Mouse (Mus musculus) embryonic facial prominence, embryonic 11.5 days (tissue): Measurements from ENCODE around the gene Tspan18. TPM values are rescaled to one million over a fixed set of nuclear protein-coding genes. Genes with fewer than 3 reads are reported as not detected.

Experiments used
- ATAC-seq: fragments of 200-750 bp; cut with Nextera tagmentation; replicated peaks from 2 replicates; pipeline ENCODE4 v1.8.0; 2017; ENCODE audit warnings: low read depth; ENCODE audit not compliant: insufficient number of reproducible peaks, low FRiP score, low TSS enrichment
- DNase-seq: peaks from one replicate; pipeline ENCODE4 v3.0.0-alpha.2; 2015; ENCODE audit warnings: low spot score
- H3K27ac ChIP-seq: fragments of 300-500 bp; sonication (generic); replicated peaks from 2 replicates; pipeline ENCODE4 v1.5.1; 2014; ENCODE audit warnings: mild to moderate bottlenecking, low read depth, low read length, control low read depth
- H3K27me3 ChIP-seq: fragments of 300-500 bp; sonication (generic); 2 replicates; pipeline ENCODE4 v1.6.1; 2014; ENCODE audit warnings: mild to moderate bottlenecking, low read length, moderate library complexity, mixed read lengths; ENCODE audit not compliant: control insufficient read depth, insufficient read depth
- H3K36me3 ChIP-seq: fragments of 300-500 bp; sonication (generic); replicated peaks from 2 replicates; pipeline ENCODE4 v1.6.1; 2014; ENCODE audit warnings: low read depth, mild to moderate bottlenecking, low read length, moderate library complexity, mixed read lengths; ENCODE audit not compliant: control insufficient read depth, insufficient read depth
- H3K4me1 ChIP-seq: fragments of 300-500 bp; sonication (generic); 2 replicates; pipeline ENCODE4 v1.6.1; 2014; ENCODE audit warnings: low read length, mixed read lengths; ENCODE audit not compliant: control insufficient read depth, insufficient read depth
- H3K4me2 ChIP-seq: fragments of 300-500 bp; sonication (generic); 2 replicates; pipeline ENCODE4 v1.6.1; 2014; ENCODE audit warnings: low read depth, mild to moderate bottlenecking, control low read depth, low read length, moderate library complexity
- H3K4me3 ChIP-seq: fragments of 300-500 bp; sonication (generic); 2 replicates; pipeline ENCODE4 v1.5.1; 2014; ENCODE audit warnings: low read depth, low read length, control low read depth
- H3K9ac ChIP-seq: fragments of 300-500 bp; sonication (generic); replicated peaks from 2 replicates; pipeline ENCODE4 v1.6.1; 2014; ENCODE audit warnings: mild to moderate bottlenecking, control low read depth, low read length
- H3K9me3 ChIP-seq: fragments of 300-500 bp; sonication (generic); replicated peaks from 2 replicates; pipeline ENCODE4 v1.6.1; 2016; ENCODE audit warnings: mild to moderate bottlenecking, low read length, inconsistent platforms, mixed read lengths; ENCODE audit not compliant: control insufficient read depth
- WGBS: fragments of 180-500 bp; shearing (Covaris S2); extraction: QIAGEN DNeasy Blood & Tissue Kit; methylation state at CpG from one replicate; pipeline ENCODE4 v1.1.7; 2014; 5-methylcytosine and 5-hydroxymethylcytosine counted together
- polyA plus RNA-seq: library from polyadenylated mRNA; unstranded; fragments of >200 nt; fragmentation: Nextera tagmentation; extraction: Ambion mirVana; gene quantifications from 2 replicates; pipeline ENCODE4 v1.2.1, GENCODE M21; 2014

The Tspan18 gene
- polyA plus RNA-seq, 1 experiment from 2014 or later, result 21.6 TPM

GRCm38 (mm10) chr2:93172460-93172859 is 161.8 kb downstream of the Tspan18 start:
- Histone ChIP-seq H3K9ac (no peak overlapping the region), H3K4me2 (no peak overlapping the region; the same call in 1 of the 2 replicates), H3K4me1 (no peaks in the 10 kb centered on the region; the same call in 1 of the 2 replicates), H3K4me3 (no peak overlapping the region), H3K27ac (no peak overlapping the region), H3K27me3 (no peaks in the 10 kb centered on the region), H3K36me3 (no peaks in the 10 kb centered on the region), H3K9me3 (no peaks in the 10 kb centered on the region)
- WGBS, result 21% methylated on average over 5 of the region's 5 CpGs
- DNase-seq, result no peak
- ATAC-seq, result no peak

GRCm38 (mm10) chr2:93171929-93172328 is 162.4 kb downstream of the Tspan18 start:
- no peak overlapping the region for H3K4me3 ChIP-seq
- H3K9ac ChIP-seq, result no peak overlapping the region
- no peaks in the 10 kb centered on the region for H3K9me3 ChIP-seq
- ATAC-seq, result no peak
- H3K36me3 ChIP-seq, result no peaks in the 10 kb centered on the region
- H3K4me2 ChIP-seq, result no peak overlapping the region; the same call in 1 of the 2 replicates
- no peaks in the 10 kb centered on the region; the same call in 1 of the 2 replicates for H3K4me1 ChIP-seq
- H3K27me3 ChIP-seq, result no peaks in the 10 kb centered on the region
- H3K27ac ChIP-seq, result no peak overlapping the region
- 77% methylated on average over 6 of the region's 6 CpGs for WGBS
- no peak for DNase-seq

GRCm38 (mm10) chr2:93170845-93171200 is 163.5 kb downstream of the Tspan18 start:
- ATAC-seq, result no peak
- 89% methylated on average over 5 of the region's 5 CpGs for WGBS
- no peak overlapping the region for H3K27ac ChIP-seq
- H3K9ac ChIP-seq, result no peak overlapping the region
- H3K36me3 ChIP-seq, result no peaks in the 10 kb centered on the region
- no peaks in the 10 kb centered on the region for H3K9me3 ChIP-seq
- DNase-seq, result no peak
- no peaks in the 10 kb centered on the region; the same call in 1 of the 2 replicates for H3K4me1 ChIP-seq
- H3K4me3 ChIP-seq, result no peak overlapping the region
- H3K27me3 ChIP-seq, result no peaks in the 10 kb centered on the region
- H3K4me2 ChIP-seq, result no peak overlapping the region

DNA sequence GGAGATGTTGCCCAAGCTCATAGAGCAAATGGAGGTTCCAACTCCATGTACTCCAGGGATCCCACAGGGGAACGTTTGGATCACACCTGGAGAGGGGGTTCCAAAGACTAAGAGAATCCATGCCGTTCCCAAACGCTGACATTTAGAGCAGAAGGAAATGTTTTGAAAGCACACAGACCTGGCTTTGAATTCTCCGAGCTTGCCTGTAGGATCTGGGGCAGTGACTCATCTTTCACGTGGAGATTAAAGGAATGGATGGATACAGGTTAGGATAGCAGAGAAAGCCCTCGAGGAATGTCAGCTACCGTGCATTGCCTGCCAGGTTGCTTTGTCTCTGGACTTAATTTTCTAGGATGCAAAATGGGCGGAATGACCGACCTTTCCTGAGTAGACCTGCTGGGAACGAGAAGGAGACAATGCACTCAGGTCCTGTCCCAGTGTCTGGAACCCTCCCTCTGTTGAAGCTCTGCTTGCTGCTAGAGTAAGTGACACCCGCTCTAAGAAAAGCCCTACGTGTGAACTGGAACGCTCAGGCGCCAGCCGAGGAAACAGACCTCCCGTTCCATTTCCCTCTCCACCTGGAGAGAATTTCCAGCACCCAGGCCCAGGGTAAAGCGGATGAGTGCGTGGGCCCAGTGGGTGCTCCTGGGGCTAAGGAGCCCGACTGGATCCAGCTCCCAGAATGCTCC is 164.0 kb downstream of the Tspan18 start:
- H3K4me2 ChIP-seq, result no peak overlapping the region
- WGBS, result 73% methylated on average over 19 of the region's 19 CpGs
- no peak overlapping the region for H3K4me3 ChIP-seq
- H3K27ac ChIP-seq, result no peak overlapping the region
- no peaks in the 10 kb centered on the region for H3K27me3 ChIP-seq
- DNase-seq (no peak), ATAC-seq (no peak)
- H3K4me1 ChIP-seq, result no peaks in the 10 kb centered on the region
- H3K9me3 ChIP-seq, result no peaks in the 10 kb centered on the region
- no peak overlapping the region for H3K9ac ChIP-seq
- H3K36me3 ChIP-seq, result no peaks in the 10 kb centered on the region

GRCm38 (mm10) chr2:93166734-93167406 is 167.4 kb downstream of the Tspan18 start:
- DNase-seq (no peak), ATAC-seq (no peak)
- Histone ChIP-seq H3K4me1 (no peaks in the 10 kb centered on the region), H3K4me3 (no peak overlapping the region), H3K9ac (no peak overlapping the region), H3K4me2 (no peak overlapping the region), H3K27ac (no peak overlapping the region), H3K36me3 (no peaks in the 10 kb centered on the region), H3K27me3 (no peaks in the 10 kb centered on the region), H3K9me3 (no peaks in the 10 kb centered on the region)
- 75% methylated on average over 14 of the region's 14 CpGs for WGBS

DNA sequence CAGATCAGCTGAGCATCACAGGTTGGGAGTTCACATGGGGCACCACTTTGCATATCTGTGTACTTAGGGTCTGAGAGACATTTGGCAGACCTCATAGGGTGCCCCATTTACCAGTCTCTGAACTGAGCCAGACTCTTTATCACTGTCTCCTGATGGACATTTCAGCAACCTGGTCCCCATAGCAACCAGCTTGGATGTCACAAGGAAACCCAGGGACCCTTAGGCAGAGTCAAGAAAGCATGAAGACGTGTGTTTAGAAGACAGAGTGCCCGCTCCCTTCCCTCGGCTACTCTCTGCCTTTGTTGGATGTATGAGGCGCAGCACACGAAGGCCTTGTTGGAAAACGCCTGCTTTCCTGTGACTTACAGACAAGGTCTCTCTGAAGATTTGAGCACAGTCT is 168.0 kb downstream of the Tspan18 start:
- 82% methylated on average over 6 of the region's 6 CpGs for WGBS
- H3K27me3 ChIP-seq, result no peaks in the 10 kb centered on the region
- H3K4me3 ChIP-seq, result no peak overlapping the region
- H3K4me1 ChIP-seq, result no peaks in the 10 kb centered on the region
- DNase-seq, result no peak
- no peak overlapping the region for H3K4me2 ChIP-seq
- no peak overlapping the region for H3K9ac ChIP-seq
- H3K9me3 ChIP-seq, result no peaks in the 10 kb centered on the region
- H3K36me3 ChIP-seq, result no peaks in the 10 kb centered on the region
- no peak for ATAC-seq
- no peak overlapping the region for H3K27ac ChIP-seq

- H3K9me3 ChIP-seq, result no peaks in the 10 kb centered on the region
- no peaks in the 10 kb centered on the region for H3K4me1 ChIP-seq
- H3K27me3 ChIP-seq, result no peaks in the 10 kb centered on the region
- ATAC-seq (no peak), DNase-seq (no peak)
- H3K9ac ChIP-seq, result no peak overlapping the region
- no peak overlapping the region for H3K4me3 ChIP-seq
- H3K27ac ChIP-seq, result no peak overlapping the region
- WGBS, result 86% methylated on average over 6 of the region's 6 CpGs
- no peaks in the 10 kb centered on the region for H3K36me3 ChIP-seq
- no peak overlapping the region for H3K4me2 ChIP-seq
Observed at GRCm38 (mm10) chr2:93163750-93164335, 170.5 kb downstream of the Tspan18 start.

DNA sequence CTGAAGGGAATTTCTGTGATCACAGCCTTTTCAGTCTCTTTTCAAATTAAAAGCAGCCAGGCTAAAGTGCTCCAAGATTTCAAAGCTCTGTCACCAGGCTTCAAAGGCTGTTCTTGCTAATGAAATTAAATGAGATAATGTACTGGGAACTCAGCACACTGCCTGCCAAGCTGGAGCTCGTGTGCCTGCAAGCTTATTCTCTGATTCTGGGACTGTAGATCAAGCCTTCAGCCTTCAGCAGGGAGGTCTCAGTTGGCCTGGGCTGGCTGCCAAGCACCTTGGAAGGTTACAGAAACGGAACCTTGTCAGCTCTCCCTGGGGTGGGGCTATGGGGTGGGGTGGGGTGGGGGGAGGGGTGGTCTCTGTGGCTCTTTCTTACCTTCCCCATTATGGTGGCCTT is 171.0 kb downstream of the Tspan18 start:
- Histone ChIP-seq H3K27me3 (no peaks in the 10 kb centered on the region), H3K4me2 (no peak overlapping the region), H3K9me3 (no peaks in the 10 kb centered on the region), H3K4me3 (no peak overlapping the region), H3K9ac (no peak overlapping the region), H3K27ac (no peak overlapping the region), H3K4me1 (no peaks in the 10 kb centered on the region), H3K36me3 (no peaks in the 10 kb centered on the region)
- no peak for ATAC-seq
- WGBS, result 54% methylated on average over 2 of the region's 2 CpGs
- no peak for DNase-seq
